Comparison of ENCODE assay signal across 19 mouse cellular contexts in genomic region chr4:130865460-130865859, GRCm38 (mm10). TPM values are rescaled to one million over a fixed set of nuclear protein-coding genes. Genes with fewer than 3 reads are reported as not detected.
DNase-seq lines count a peak whose midpoint lies in the region; ATAC-seq lines count a peak whose summit lies in the region.
"Had no signal": no experiment of that assay in that cellular context is flagged by ENCODE, and none has a peak within 500 bp of the region (broad histone marks: within the 10 kb centered on the region; RNA-seq: fewer than 3 reads in every experiment).

No protein-coding gene starts in this region.

- H3K9me3 ChIP-seq in neural tube, embryonic 11.5 days (ENCODE audit: control insufficient read depth, low read length): no peaks in the 10 kb centered on the region
- no peaks in the 10 kb centered on the region for H3K9me3 ChIP-seq in hindbrain, embryonic 14.5 days (ENCODE audit: control insufficient read depth, low read length)
- no peaks in the 10 kb centered on the region for H3K9me3 ChIP-seq in midbrain, embryonic 14.5 days (ENCODE audit: control insufficient read depth, low read length)
- H3K9me3 ChIP-seq: heart, embryonic 10.5 days; intestine, embryonic 15.5 days; limb, embryonic 15.5 days had no signal

- H3K36me3 ChIP-seq in neural tube, embryonic 11.5 days (ENCODE audit: control insufficient read depth, insufficient read depth, low read length): no peaks in the 10 kb centered on the region
- H3K36me3 ChIP-seq in hindbrain, embryonic 14.5 days (replicated peaks; ENCODE audit: control insufficient read depth, insufficient read depth): no peaks in the 10 kb centered on the region
- no peaks in the 10 kb centered on the region for H3K36me3 ChIP-seq in midbrain, embryonic 14.5 days (ENCODE audit: control insufficient read depth, insufficient read depth, low read length)
- H3K36me3 ChIP-seq: heart, embryonic 10.5 days; intestine, embryonic 15.5 days; limb, embryonic 15.5 days had no signal

- ATAC-seq in neural tube, embryonic 11.5 days (ENCODE audit: insufficient read depth, low FRiP score, low TSS enrichment): peak; percentile 71
- ATAC-seq in hindbrain, embryonic 14.5 days (ENCODE audit: low FRiP score): 0 out of 2 replicates have a peak, but pooled peaks have one; percentile 8
- ATAC-seq in midbrain, embryonic 14.5 days (ENCODE audit: low FRiP score, low TSS enrichment): peak; percentile 18; the same call in 1 of the 2 replicates
- ATAC-seq: intestine, embryonic 15.5 days had no signal

- no peak overlapping the region for H3K4me3 ChIP-seq in neural tube, embryonic 11.5 days (ENCODE audit: low read depth, low read length)
- no peak overlapping the region for H3K4me3 ChIP-seq in hindbrain, embryonic 14.5 days (replicated peaks; ENCODE audit: low read length)
- no peak overlapping the region for H3K4me3 ChIP-seq in midbrain, embryonic 14.5 days (replicated peaks; ENCODE audit: low read depth, low read length)
- H3K4me3 ChIP-seq: heart, embryonic 10.5 days; intestine, embryonic 15.5 days; limb, embryonic 15.5 days; megakaryocyte, embryonic 14.5 days had no signal

- H3K4me1 ChIP-seq in neural tube, embryonic 11.5 days (ENCODE audit: control insufficient read depth, insufficient read depth, low read length): peaks cover 11% of the 10 kb centered on the region
- H3K4me1 ChIP-seq in hindbrain, embryonic 14.5 days (replicated peaks; ENCODE audit: control insufficient read depth, insufficient read depth, low read length): peaks cover 53% of the 10 kb centered on the region
- H3K4me1 ChIP-seq in midbrain, embryonic 14.5 days (ENCODE audit: control insufficient read depth, insufficient read depth, low read length): peaks cover 45% of the 10 kb centered on the region
- H3K4me1 ChIP-seq: megakaryocyte, embryonic 14.5 days had no signal

- no peak for DNase-seq in neural tube, embryonic 11.5 days (ENCODE audit: low spot score)
- no peak for DNase-seq in neural tube, embryonic 10.5 days (ENCODE audit: extremely low spot score, low spot score)
- DNase-seq in hindbrain, embryonic 14.5 days (ENCODE audit: low spot score): no peak
- DNase-seq in midbrain, embryonic 14.5 days: no peak
- no peak for DNase-seq in heart, adult 9 months (ENCODE audit: low spot score in 2 of 2)
- DNase-seq in urinary bladder, postnatal 36 days (ENCODE audit: low spot score in 2 of 2): no peak
- no peak for DNase-seq in urinary bladder, postnatal 10 days (ENCODE audit: low spot score)
- DNase-seq in frontal cortex, postnatal 36 days (ENCODE audit: low spot score in 2 of 2): no peak
- DNase-seq: adrenal gland, postnatal 10 days; cerebellum, adult 11 months; gastrocnemius, postnatal 25 days; heart, postnatal 14 days; kidney, postnatal 14 days; lung, postnatal 10 days; thymus, postnatal 36 days had no signal

- no peak overlapping the region for H3K4me2 ChIP-seq in neural tube, embryonic 11.5 days (ENCODE audit: low read depth)
- H3K4me2 ChIP-seq in hindbrain, embryonic 14.5 days (replicated peaks): peak overlapping the region; percentile 17; the same call in 1 of the 2 replicates
- H3K4me2 ChIP-seq in midbrain, embryonic 14.5 days (ENCODE audit: low read length): peak overlapping the region; percentile 23; the same call in 1 of the 2 replicates
- H3K4me2 ChIP-seq: intestine, embryonic 15.5 days; limb, embryonic 15.5 days had no signal

- H3K27ac ChIP-seq in neural tube, embryonic 11.5 days (ENCODE audit: low read depth, low read length): no peak overlapping the region
- peak overlapping the region; percentile 83 for H3K27ac ChIP-seq in hindbrain, embryonic 14.5 days
- H3K27ac ChIP-seq in midbrain, embryonic 14.5 days (replicated peaks; ENCODE audit: low read depth, low read length): peak overlapping the region; percentile 80
- H3K27ac ChIP-seq: heart, embryonic 10.5 days; intestine, embryonic 15.5 days had no signal

- H3K27me3 ChIP-seq in neural tube, embryonic 11.5 days (ENCODE audit: control insufficient read depth, insufficient read depth, low read length): peaks cover 38% of the 10 kb centered on the region
- peaks cover 17% of the 10 kb centered on the region for H3K27me3 ChIP-seq in hindbrain, embryonic 14.5 days (ENCODE audit: control insufficient read depth, insufficient read depth, low read length)
- peaks cover 32% of the 10 kb centered on the region; the same call in 1 of the 2 replicates for H3K27me3 ChIP-seq in midbrain, embryonic 14.5 days (ENCODE audit: control insufficient read depth, insufficient read depth, low read length)

- no peak overlapping the region for H3K9ac ChIP-seq in neural tube, embryonic 11.5 days (ENCODE audit: low read length)
- H3K9ac ChIP-seq in hindbrain, embryonic 14.5 days: no peak overlapping the region
- H3K9ac ChIP-seq in midbrain, embryonic 14.5 days (replicated peaks; ENCODE audit: low read length): no peak overlapping the region
- H3K9ac ChIP-seq: intestine, embryonic 15.5 days; limb, embryonic 15.5 days had no signal

- 8% methylated on average over 6 of the region's 9 CpGs for WGBS in neural tube, embryonic 11.5 days
- 8% methylated on average over 6 of the region's 9 CpGs for WGBS in hindbrain, embryonic 14.5 days
- under 1% methylated on average over 7 of the region's 9 CpGs for WGBS in midbrain, embryonic 14.5 days

RNA-seq across cellular contexts. Expression of gene Laptm5, which starts 47.5 kb away (rescaled TPM):
- polyA plus RNA-seq in neural tube, embryonic 11.5 days (2014; fragmentation: Nextera tagmentation; extraction: Ambion mirVana): 24.6 and 24.8 TPM in 2 replicates
- 35.2 and 37.4 TPM in 2 replicates for polyA plus RNA-seq in hindbrain, embryonic 14.5 days (2014; fragmentation: Nextera tagmentation; extraction: Ambion mirVana)
- 14.3 and 31.7 TPM in 2 replicates for polyA plus RNA-seq in midbrain, embryonic 14.5 days (2014; fragmentation: Nextera tagmentation; extraction: Ambion mirVana)

Comparison
In these comparisons a context has a peak if more than half of its experiments do, and no peak if none do; other contexts are left out.
1. ATAC-seq: peak in every context shown above with its lines; median percentile 71 in neural tube, embryonic 11.5 days; 18 in midbrain, embryonic 14.5 days; 8 in hindbrain, embryonic 14.5 days.